8 mouse cellular contexts compared by ENCODE assay signal in genomic region chr5:119480191-119481190, GRCm38 (mm10).
DNase-seq lines count a peak whose midpoint lies in the region; ATAC-seq lines count a peak whose summit lies in the region.

No protein-coding gene starts in this region.

- peaks cover 5% of the 10 kb centered on the region; the same call in 1 of the 2 replicates for H3K27me3 ChIP-seq in embryonic facial prominence, embryonic 10.5 days (replicated peaks; ENCODE audit: low read depth, poor library complexity, severe bottlenecking)
- H3K27me3 ChIP-seq in hindbrain, embryonic 12.5 days, result no peaks in the 10 kb centered on the region

- intact Hi-C loops in left cerebral cortex, postnatal 4 days (cut with DNase I), result no loop called here

- no peak for ATAC-seq in megakaryocyte-erythroid progenitor cell, adult 5-6 weeks (replicated peaks; ENCODE audit: low FRiP score, low TSS enrichment, poor library complexity, severe bottlenecking)
- no peak for ATAC-seq in hindbrain, embryonic 12.5 days (ENCODE audit: low FRiP score)

- no peak overlapping the region for H3K9ac ChIP-seq in hindbrain, embryonic 12.5 days

- peak overlapping the region; percentile 48; the same call in 1 of the 2 replicates for H3K27ac ChIP-seq in embryonic facial prominence, embryonic 10.5 days (replicated peaks)
- no peak overlapping the region for H3K27ac ChIP-seq in hindbrain, embryonic 12.5 days

- H3K36me3 ChIP-seq in embryonic facial prominence, embryonic 10.5 days (replicated peaks), result no peaks in the 10 kb centered on the region
- no peaks in the 10 kb centered on the region for H3K36me3 ChIP-seq in hindbrain, embryonic 12.5 days

- peaks cover 19% of the 10 kb centered on the region for H3K4me1 ChIP-seq in embryonic facial prominence, embryonic 10.5 days
- no peaks in the 10 kb centered on the region; the same call in 1 of the 2 replicates for H3K4me1 ChIP-seq in hindbrain, embryonic 12.5 days

- H3K4me3 ChIP-seq in embryonic facial prominence, embryonic 10.5 days, result no peak overlapping the region
- no peak overlapping the region for H3K4me3 ChIP-seq in hindbrain, embryonic 12.5 days

- peak; percentile 16 to 24 for DNase-seq in left cerebral cortex, adult 18-20 months (ENCODE audit: low spot score in 2 of 2)
- no peak for DNase-seq in left cerebral cortex, postnatal 4 days
- DNase-seq in embryonic facial prominence, embryonic 10.5 days (ENCODE audit: low spot score), result peak; percentile 41
- peak; percentile 49 for DNase-seq in kidney, postnatal 14 days
- peak; percentile 6 for DNase-seq in ovary, adult 18-20 months (ENCODE audit: low spot score)
- DNase-seq in spleen, postnatal 36 days (ENCODE audit: low spot score in 2 of 2), result no peak

- no peak overlapping the region for H3K4me2 ChIP-seq in hindbrain, embryonic 12.5 days (replicated peaks)

- WGBS in embryonic facial prominence, embryonic 10.5 days, result 52% methylated on average over 28 of the region's 28 CpGs
- 62% methylated on average over 28 of the region's 28 CpGs for WGBS in hindbrain, embryonic 12.5 days

- H3K9me3 ChIP-seq in embryonic facial prominence, embryonic 10.5 days, result no peaks in the 10 kb centered on the region; the same call in 1 of the 2 replicates
- no peaks in the 10 kb centered on the region for H3K9me3 ChIP-seq in hindbrain, embryonic 12.5 days (replicated peaks)

Comparison
In these comparisons a context has a peak if more than half of its experiments do, and no peak if none do; other contexts are left out.
1. DNase-seq: peak in left cerebral cortex, adult 18-20 months (2 of 2), embryonic facial prominence, embryonic 10.5 days (single experiment), kidney, postnatal 14 days (single experiment) and ovary, adult 18-20 months (single experiment); none in left cerebral cortex, postnatal 4 days (single experiment) and spleen, postnatal 36 days (0 of 2).